Mouse (Mus musculus) liver, adult 2 months (tissue): Measurements from ENCODE around the gene Gemin7.
"Not testable (repeated sequence)": the region's sequence is repeated elsewhere in the genome, so short reads cannot be mapped to it uniquely, and the experiment has no call there.

ENCODE experiments used
- CTCF ChIP-seq: fragments of 200-500 bp; IDR thresholded peaks from 2 replicates; pipeline ENCODE4 v1.5.1; 2011; ENCODE audit warnings: low read depth, low read length, control low read depth
- POLR2A ChIP-seq: fragments of 200-500 bp; IDR thresholded peaks from 2 replicates; pipeline ENCODE4 v1.6.1; 2011; ENCODE audit warnings: low read length, control low read depth; ENCODE audit not compliant: insufficient read depth; ENCODE audit errors: extremely low read depth

DNA sequence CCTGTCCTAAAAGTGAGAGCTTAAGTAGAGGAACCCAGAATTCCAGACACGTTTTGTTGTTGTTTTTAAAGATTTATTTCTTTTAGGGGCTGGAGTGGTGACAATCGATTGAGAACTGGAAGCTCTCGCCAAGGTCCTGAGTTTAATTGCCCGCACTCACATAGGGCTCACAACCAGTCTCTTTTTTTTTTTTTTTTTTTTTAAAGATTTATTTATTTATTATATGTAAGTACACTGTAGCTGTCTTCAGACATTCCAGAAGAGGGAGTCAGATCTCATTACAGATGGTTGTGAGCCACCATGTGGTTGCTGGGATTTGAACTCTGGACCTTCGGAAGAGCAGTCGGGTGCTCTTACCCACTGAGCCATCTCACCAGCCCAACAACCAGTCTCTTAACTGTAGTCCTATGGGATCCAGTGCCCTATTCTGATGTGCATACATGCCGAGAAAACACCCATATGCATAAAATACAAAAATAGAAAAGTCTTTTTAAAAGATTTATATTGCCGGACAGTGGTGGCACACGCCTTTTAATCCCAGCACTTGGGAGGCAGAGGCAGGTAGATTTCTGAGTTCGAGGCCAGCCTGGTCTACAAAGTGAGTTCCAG lies 27.3 kb upstream of the Gemin7 start:
- TF ChIP-seq CTCF, POLR2A: not testable (repeated sequence)
